Mouse (Mus musculus) kidney, adult 2 months (tissue): ENCODE data around the gene Supt16.

ENCODE experiments used
- CTCF ChIP-seq: fragments of 200-500 bp; conservative IDR thresholded peaks from 2 replicates; pipeline ENCODE4 v1.5.1; 2011; ENCODE audit warnings: low read depth, mild to moderate bottlenecking, control low read depth, low read length, moderate library complexity, mixed read lengths; ENCODE audit not compliant: insufficient read depth, insufficient read length
- POLR2A ChIP-seq: fragments of 200-500 bp; IDR thresholded peaks from one replicate; pipeline ENCODE4 v1.6.1; 2011; ENCODE audit warnings: low read depth, low read length, control low read depth

DNA sequence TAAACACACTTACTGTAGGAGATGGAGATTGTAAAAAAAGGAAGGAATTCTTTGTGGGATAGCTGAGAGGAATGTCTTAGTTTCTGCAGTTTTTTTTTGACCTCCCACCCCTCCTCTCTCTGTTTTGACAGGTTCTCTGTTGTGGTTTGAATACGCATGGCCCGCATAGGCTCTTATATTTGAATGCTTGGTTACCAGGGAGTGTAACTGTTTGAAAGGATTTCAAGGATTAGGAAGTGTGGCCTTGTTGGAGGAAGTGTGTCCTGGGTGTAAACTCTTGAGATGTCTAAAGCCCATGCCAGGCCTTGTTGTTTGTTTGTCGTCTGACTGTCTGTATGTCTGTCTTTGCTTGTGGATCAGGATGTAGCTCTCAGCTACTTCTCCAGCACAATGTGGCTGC, 44.6 kb downstream of the Supt16 start:
- no peak for TF ChIP-seq POLR2A
- TF ChIP-seq CTCF = no peak
